Mouse (Mus musculus) embryonic fibroblast, embryonic 13.5 days (primary cell): Measurements from ENCODE around the gene Acox1. TPM values are rescaled to one million over a fixed set of nuclear protein-coding genes. Genes with fewer than 3 reads are reported as not detected.

Experiments used
- H3K27ac ChIP-seq: 2 replicates; pipeline ENCODE4 v1.5.1; 2012; ENCODE audit warnings: low read length, control low read depth, inconsistent platforms; ENCODE audit not compliant: insufficient read depth
- H3K4me1 ChIP-seq: 2 replicates; pipeline ENCODE4 v1.6.1; 2011; ENCODE audit warnings: low read length; ENCODE audit not compliant: control insufficient read depth, insufficient read depth
- H3K4me3 ChIP-seq: 2 replicates; pipeline ENCODE4 v1.5.1; 2011; ENCODE audit warnings: mild to moderate bottlenecking, control low read depth, low read length; ENCODE audit not compliant: insufficient read depth
- CTCF ChIP-seq: IDR thresholded peaks from 2 replicates; pipeline ENCODE4 v1.5.1; 2011; ENCODE audit warnings: mild to moderate bottlenecking, control low read depth, low read length, moderate library complexity, borderline replicate concordance; ENCODE audit not compliant: insufficient read depth
- POLR2A ChIP-seq: IDR thresholded peaks from 2 replicates; pipeline ENCODE4 v1.6.1; 2011; ENCODE audit warnings: low read depth, mild to moderate bottlenecking, control low read depth, low read length, moderate library complexity
- polyA plus RNA-seq: library from polyadenylated mRNA; stranded (reverse); fragments of >200 nt; gene quantifications from 2 replicates; pipeline ENCODE4 v1.2.4, GENCODE M21; 2011; ENCODE audit warnings: low read depth; ENCODE audit not compliant: missing spikeins, insufficient read length

The Acox1 gene
- polyA plus RNA-seq, 1 experiment: 54.3 TPM

GRCm38 (mm10) chr11:116174775-116175448 is 23.9 kb downstream of the Acox1 start:
- Histone ChIP-seq H3K27ac (no peak overlapping the region), H3K4me1 (no peaks in the 10 kb centered on the region), H3K4me3 (no peak overlapping the region)
- no peak for TF ChIP-seq CTCF
- no peak for TF ChIP-seq POLR2A

GRCm38 (mm10) chr11:116171959-116172358 is 26.9 kb downstream of the Acox1 start:
- Histone ChIP-seq H3K4me3 (no peak overlapping the region), H3K4me1 (no peaks in the 10 kb centered on the region; the same call in 1 of the 2 replicates), H3K27ac (no peak overlapping the region)
- TF ChIP-seq POLR2A: no peak
- no peak for TF ChIP-seq CTCF

- peaks cover 4% of the 10 kb centered on the region for H3K4me1 ChIP-seq
- TF ChIP-seq CTCF: no peak
- no peak for TF ChIP-seq POLR2A
These were observed 28.6 kb downstream of the Acox1 start for GRCm38 (mm10) chr11:116170003-116170800.

GRCm38 (mm10) chr11:116169214-116169613 is 29.6 kb downstream of the Acox1 start:
- H3K4me1 ChIP-seq: peaks cover 4% of the 10 kb centered on the region
- TF ChIP-seq POLR2A (no peak), CTCF (no peak)
- no peak overlapping the region for H3K27ac ChIP-seq
- no peak overlapping the region for H3K4me3 ChIP-seq

More at GRCm38 (mm10) chr11:116170003-116170800, 28.6 kb downstream of the Acox1 start:
- Histone ChIP-seq H3K4me3 (no peak overlapping the region), H3K27ac (no peak overlapping the region)

GRCm38 (mm10) chr11:116167884-116168439 is 30.9 kb downstream of the Acox1 start, which contains the start of gene Fbf1:
Fbf1 (minus strand) TSS chr11:116168166.
- Histone ChIP-seq H3K4me3 (peak within 1 kb of the TSS; percentile 68), H3K4me1 (peaks cover 4% of the 10 kb centered on the region), H3K27ac (peak within 1 kb of the TSS; percentile 97)
- no peak for TF ChIP-seq CTCF
- peak; percentile 87 for TF ChIP-seq POLR2A

GRCm38 (mm10) chr11:116167232-116167631 is 31.6 kb downstream of the Acox1 start:
- H3K4me1 ChIP-seq: peaks cover 4% of the 10 kb centered on the region
- H3K27ac ChIP-seq: peak overlapping the region; percentile 97
- H3K4me3 ChIP-seq: peak overlapping the region; percentile 68
- TF ChIP-seq CTCF (no peak), POLR2A (peak; percentile 51; the same call in 1 of the 2 replicates)

GRCm38 (mm10) chr11:116163002-116163401 is 35.8 kb downstream of the Acox1 start:
- H3K27ac ChIP-seq: no peak overlapping the region
- TF ChIP-seq CTCF (no peak), POLR2A (no peak)
- no peak overlapping the region for H3K4me3 ChIP-seq
- peaks cover 4% of the 10 kb centered on the region for H3K4me1 ChIP-seq

- no peak overlapping the region for H3K27ac ChIP-seq
- TF ChIP-seq CTCF (no peak), POLR2A (no peak)
- H3K4me1 ChIP-seq: peaks cover 4% of the 10 kb centered on the region
- no peak overlapping the region for H3K4me3 ChIP-seq
These were observed 36.7 kb downstream of the Acox1 start for GRCm38 (mm10) chr11:116162146-116162545.

- H3K4me3 ChIP-seq: no peak overlapping the region
- H3K27ac ChIP-seq: no peak overlapping the region
- TF ChIP-seq POLR2A: no peak
- no peak for TF ChIP-seq CTCF
- no peaks in the 10 kb centered on the region for H3K4me1 ChIP-seq
These were observed 37.5 kb downstream of the Acox1 start for GRCm38 (mm10) chr11:116161312-116161711.
